Mouse (Mus musculus) olfactory bulb, adult 2 months (tissue): ENCODE data around the gene Tomm20.
"Not testable (repeated sequence)": the region's sequence is repeated elsewhere in the genome, so short reads cannot be mapped to it uniquely, and the experiment has no call there.

Experiments used
- CTCF ChIP-seq: fragments of 200-500 bp; IDR thresholded peaks from 2 replicates; pipeline ENCODE4 v1.5.1; 2012; ENCODE audit warnings: low read depth, mild to moderate bottlenecking, low read length, moderate library complexity; ENCODE audit not compliant: insufficient read depth
- POLR2A ChIP-seq: fragments of 200-500 bp; IDR thresholded peaks from 2 replicates; pipeline ENCODE4 v1.6.1; 2012; ENCODE audit warnings: mild to moderate bottlenecking, low read depth, low read length, moderate library complexity; ENCODE audit not compliant: insufficient read depth

DNA sequence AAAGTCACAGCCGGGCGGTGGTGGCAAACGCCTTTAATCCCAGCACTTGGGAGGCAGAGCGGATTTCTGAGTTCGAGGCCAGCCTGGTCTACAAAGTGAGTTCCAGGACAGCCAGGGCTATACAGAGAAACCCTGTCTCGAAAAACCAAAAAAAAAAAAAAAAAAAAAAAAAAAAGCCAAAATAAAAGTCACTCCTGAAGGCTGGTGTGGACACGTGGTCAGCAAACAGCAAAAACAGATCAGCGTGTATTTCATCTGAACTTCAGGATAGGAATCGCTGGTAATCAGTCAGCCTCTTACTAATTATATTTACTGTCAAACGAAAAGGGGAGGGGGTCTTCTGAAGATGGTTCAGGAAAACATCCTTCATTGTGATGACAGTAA is 31.5 kb downstream of the Tomm20 start:
- TF ChIP-seq CTCF, POLR2A: not testable (repeated sequence)
